Mouse (Mus musculus) layer of hippocampus, postnatal 14 days (tissue): ENCODE data around the gene Hnrnpll. TPM values are rescaled to one million over a fixed set of nuclear protein-coding genes. Genes with fewer than 3 reads are reported as not detected.
A peak's percentile ranks its signal among the peaks of the same experiment; 100 is the strongest.
"Not testable (repeated sequence)": the region's sequence is repeated elsewhere in the genome, so short reads cannot be mapped to it uniquely, and the experiment has no call there.

Source experiments
- DNase-seq, 2 experiments: peaks; one replicate each; pipeline ENCODE4 v3.0.0; 2021 to 2022; ENCODE audit warnings: low spot score in 2 of 2, mixed read lengths in 1 of 2
- total RNA-seq, 2 experiments: library from RNA; stranded (reverse); gene quantifications; 2 replicates each; pipeline ENCODE4 v1.2.3; 2021

The Hnrnpll gene
- total RNA-seq, 2 experiments from 2014 or later, result 59.5 to 65.4 TPM

GRCm38 (mm10) chr17:80004345-80005239, 57.5 kb downstream of the Hnrnpll start:
- peak in 1 of 2 experiments; percentile 64 for DNase-seq

GRCm38 (mm10) chr17:80003851-80004250, 58.3 kb downstream of the Hnrnpll start:
- not testable (repeated sequence) for DNase-seq

GRCm38 (mm10) chr17:80002385-80002852, 59.7 kb downstream of the Hnrnpll start:
- DNase-seq, result no peak

GRCm38 (mm10) chr17:79999631-80000030, 62.5 kb downstream of the Hnrnpll start:
- no peak for DNase-seq

- no peak for DNase-seq
Measured at GRCm38 (mm10) chr17:79998986-79999385, 63.1 kb downstream of the Hnrnpll start.

GRCm38 (mm10) chr17:79995091-79995691, 66.9 kb downstream of the Hnrnpll start:
- no peak for DNase-seq

- DNase-seq, result no peak
Measured at GRCm38 (mm10) chr17:79992114-79992513, 70.0 kb downstream of the Hnrnpll start.

- no peak for DNase-seq
Measured at GRCm38 (mm10) chr17:79991166-79991958, 70.8 kb downstream of the Hnrnpll start.

- DNase-seq, result no peak
Measured at GRCm38 (mm10) chr17:79990161-79990560, 72.0 kb downstream of the Hnrnpll start.

GRCm38 (mm10) chr17:79984450-79984849, 77.7 kb downstream of the Hnrnpll start:
- DNase-seq, result no peak

- DNase-seq, result no peak
Measured at GRCm38 (mm10) chr17:79982955-79983529, 79.1 kb downstream of the Hnrnpll start.

GRCm38 (mm10) chr17:79982548-79982947, 79.6 kb downstream of the Hnrnpll start:
- no peak for DNase-seq

GRCm38 (mm10) chr17:79981758-79982481, 80.2 kb downstream of the Hnrnpll start:
- DNase-seq, result no peak

- no peak for DNase-seq
Measured at GRCm38 (mm10) chr17:79981348-79981747, 80.8 kb downstream of the Hnrnpll start.

- no peak for DNase-seq
Measured at GRCm38 (mm10) chr17:79980421-79981120, 81.6 kb downstream of the Hnrnpll start.

Other genes with a start within 250 kb of the Hnrnpll start
- gene Atl2, start 166.2 kb downstream of the Hnrnpll start, total RNA-seq, result 10 to 100 TPM; 51.4 to 59.3 TPM
- 1 to 10 TPM; 4.0 to 5.0 TPM for gene Galm, start 65.1 kb upstream of the Hnrnpll start, total RNA-seq
- gene Srsf7, start 145.0 kb upstream of the Hnrnpll start, total RNA-seq, result 100 to 1,000 TPM; 109 to 120 TPM
- under 1 TPM; 0.19 to 0.41 TPM for gene Ttc39d, start 145.1 kb upstream of the Hnrnpll start, total RNA-seq
- gene Gemin6, start 162.1 kb upstream of the Hnrnpll start, total RNA-seq, result 1 to 10 TPM; 3.9 to 4.7 TPM
- 10 to 100 TPM; 17.2 to 19.0 TPM for gene Morn2, start 227.9 kb upstream of the Hnrnpll start, total RNA-seq
- 10 to 100 TPM; 38.2 to 41.7 TPM for gene Dhx57, start 228.1 kb upstream of the Hnrnpll start, total RNA-seq
- 1 to 10 TPM; 1.7 to 2.4 TPM for gene Arhgef33, start 245.1 kb upstream of the Hnrnpll start, total RNA-seq